Mouse (Mus musculus) olfactory bulb, adult 2 months (tissue): ENCODE data around the gene Spats1.

Source experiments
- CTCF ChIP-seq: fragments of 200-500 bp; IDR thresholded peaks from 2 replicates; pipeline ENCODE4 v1.5.1; 2012; ENCODE audit warnings: low read depth, mild to moderate bottlenecking, low read length, moderate library complexity; ENCODE audit not compliant: insufficient read depth
- POLR2A ChIP-seq: fragments of 200-500 bp; IDR thresholded peaks from 2 replicates; pipeline ENCODE4 v1.6.1; 2012; ENCODE audit warnings: mild to moderate bottlenecking, low read depth, low read length, moderate library complexity; ENCODE audit not compliant: insufficient read depth

GRCm38 (mm10) chr17:45402601-45403000 lies 72.6 kb downstream of the Spats1 start:
- TF ChIP-seq CTCF (no peak), POLR2A (no peak)
